Comparison of ENCODE assay signal across 21 mouse cellular contexts in the genomic region with DNA sequence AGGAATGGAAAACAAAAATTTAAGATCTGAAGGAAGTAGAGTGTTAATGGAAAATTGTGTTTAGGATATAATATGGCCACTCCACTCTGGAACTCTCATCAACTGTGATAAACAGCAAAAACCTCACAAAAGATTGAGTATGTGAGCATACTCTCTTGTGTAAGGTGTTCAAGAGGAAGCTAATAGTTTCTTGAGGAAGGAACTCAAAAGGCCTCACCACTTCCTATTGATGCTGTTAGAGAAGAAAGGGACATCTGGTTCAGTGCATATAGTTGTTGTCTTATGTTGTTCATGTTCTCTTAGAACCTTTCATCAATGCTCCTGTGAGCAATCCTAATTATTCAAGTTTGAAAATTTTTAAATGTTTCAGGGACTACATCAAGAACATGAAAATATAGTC. TPM values are rescaled to one million over a fixed set of nuclear protein-coding genes. Genes with fewer than 3 reads are reported as not detected.
DNase-seq lines count a peak whose midpoint lies in the region; ATAC-seq lines count a peak whose summit lies in the region.
"Had no signal": no experiment of that assay in that cellular context is flagged by ENCODE, and none has a peak within 500 bp of the region (broad histone marks: within the 10 kb centered on the region; RNA-seq: fewer than 3 reads in every experiment).

No protein-coding gene starts in this region.

- H3K27ac ChIP-seq in midbrain, embryonic 15.5 days: no peak overlapping the region
- H3K27ac ChIP-seq in forebrain, embryonic 12.5 days: no peak overlapping the region
- H3K27ac ChIP-seq: embryonic facial prominence, embryonic 12.5 days; hindbrain, embryonic 13.5 days; hindbrain, postnatal 0 days had no signal

- peak; percentile 18 for DNase-seq in CD4-positive helper T cell, adult 2 months (ENCODE audit: low read depth, low spot score)
- peak; percentile 44 for DNase-seq in naive thymus-derived CD4-positive, alpha-beta T cell, adult 2 months (ENCODE audit: low read depth)
- no peak for DNase-seq in left cerebral cortex, adult 18-20 months (ENCODE audit: low spot score in 2 of 2)
- DNase-seq: adrenal gland, adult 8-10 months; adrenal gland, postnatal 36 days; B cell, adult 2 months; cerebellum, adult 2 months; cerebellum, postnatal 10 days; gastrocnemius, postnatal 14 days; heart, postnatal 10 days had no signal

- no peaks in the 10 kb centered on the region for H3K27me3 ChIP-seq in midbrain, embryonic 15.5 days (replicated peaks)
- H3K27me3 ChIP-seq in forebrain, embryonic 12.5 days: no peaks in the 10 kb centered on the region
- H3K27me3 ChIP-seq: embryonic facial prominence, embryonic 12.5 days; hindbrain, embryonic 13.5 days had no signal

- H3K4me1 ChIP-seq in midbrain, embryonic 15.5 days: no peaks in the 10 kb centered on the region
- H3K4me1 ChIP-seq in forebrain, embryonic 12.5 days: no peaks in the 10 kb centered on the region
- H3K4me1 ChIP-seq: embryonic facial prominence, embryonic 12.5 days; hindbrain, embryonic 13.5 days had no signal

- H3K4me3 ChIP-seq in midbrain, embryonic 15.5 days: no peak overlapping the region
- H3K4me3 ChIP-seq in forebrain, embryonic 12.5 days (replicated peaks): no peak overlapping the region
- H3K4me3 ChIP-seq: embryonic facial prominence, embryonic 12.5 days; hindbrain, embryonic 13.5 days had no signal

- no peaks in the 10 kb centered on the region for H3K36me3 ChIP-seq in midbrain, embryonic 15.5 days (replicated peaks)
- no peaks in the 10 kb centered on the region for H3K36me3 ChIP-seq in forebrain, embryonic 12.5 days (replicated peaks)
- H3K36me3 ChIP-seq: embryonic facial prominence, embryonic 12.5 days; hindbrain, embryonic 13.5 days had no signal

- H3K4me2 ChIP-seq in midbrain, embryonic 15.5 days: no peak overlapping the region
- H3K4me2 ChIP-seq in forebrain, embryonic 12.5 days: no peak overlapping the region
- H3K4me2 ChIP-seq: embryonic facial prominence, embryonic 12.5 days; hindbrain, embryonic 13.5 days had no signal

- no peak overlapping the region for H3K9ac ChIP-seq in midbrain, embryonic 15.5 days
- H3K9ac ChIP-seq in forebrain, embryonic 12.5 days: no peak overlapping the region
- H3K9ac ChIP-seq: embryonic facial prominence, embryonic 12.5 days; hindbrain, embryonic 13.5 days had no signal

- H3K9me3 ChIP-seq in midbrain, embryonic 15.5 days: no peaks in the 10 kb centered on the region
- no peaks in the 10 kb centered on the region for H3K9me3 ChIP-seq in forebrain, embryonic 12.5 days
- H3K9me3 ChIP-seq: embryonic facial prominence, embryonic 12.5 days; hindbrain, embryonic 13.5 days had no signal

- ATAC-seq in CD4-positive, CD25-positive, alpha-beta regulatory T cell, adult 4 months: peak; percentile 68
- peak; percentile 72 for ATAC-seq in inflammation-experienced regulatory T-cells, adult 6 months
- no peak for ATAC-seq in frontal cortex, adult (ENCODE audit: low TSS enrichment)
- ATAC-seq in midbrain, embryonic 15.5 days (replicated peaks): no peak
- no peak for ATAC-seq in forebrain, embryonic 12.5 days (ENCODE audit: low FRiP score)
- ATAC-seq: forebrain, embryonic 16.5 days; hindbrain, postnatal 0 days had no signal

RNA-seq across cellular contexts. Expression of gene Gpr174, which starts 21.0 kb away (rescaled TPM):
- 10 to 100 TPM; 87.1 to 91.7 TPM for polyA plus RNA-seq in CD4-positive, CD25-positive, alpha-beta regulatory T cell, adult 4 months (2017; shearing (Covaris generic))
- 10 to 100 TPM; 73.9 to 90.6 (median 83.9) TPM for polyA plus RNA-seq in inflammation-experienced regulatory T-cells, adult 6 months (2017; shearing (Covaris generic))
- 0.14 TPM in 1 of 2 replicates, not detected in the other for polyA plus RNA-seq in midbrain, embryonic 15.5 days (2015; fragmentation: Nextera tagmentation; extraction: Ambion mirVana)
- not detected in 2 replicates for polyA plus RNA-seq in forebrain, embryonic 12.5 days (2016; fragmentation: Nextera tagmentation; extraction: Ambion mirVana)
- total RNA-seq in left cerebral cortex, adult 18-20 months (2021): not detected
- total RNA-seq: adrenal gland, postnatal 36 days; gastrocnemius, adult 18-20 months; gastrocnemius, postnatal 14 days; hindbrain, postnatal 0 days had no signal
- polyA plus RNA-seq: cerebellum, adult 2 months; forebrain, embryonic 11.5 days; hindbrain, embryonic 13.5 days had no signal

Comparison
In these comparisons a context has a peak if more than half of its experiments do, and no peak if none do; other contexts are left out.
1. DNase-seq: peak in CD4-positive helper T cell, adult 2 months (single experiment) and naive thymus-derived CD4-positive, alpha-beta T cell, adult 2 months (single experiment); none in left cerebral cortex, adult 18-20 months (0 of 2).
2. ATAC-seq: peak in CD4-positive, CD25-positive, alpha-beta regulatory T cell, adult 4 months (single experiment) and inflammation-experienced regulatory T-cells, adult 6 months (single experiment); none in frontal cortex, adult (single experiment), midbrain, embryonic 15.5 days (single experiment) and forebrain, embryonic 12.5 days (single experiment).
3. RNA of gene Gpr174, which starts 21.0 kb away (polyA plus RNA-seq): 87.1 to 91.7 TPM in CD4-positive, CD25-positive, alpha-beta regulatory T cell, adult 4 months and 73.9 to 90.6 TPM in inflammation-experienced regulatory T-cells, adult 6 months; 0.14 TPM in midbrain, embryonic 15.5 days and not detected in forebrain, embryonic 12.5 days; every median in the first group is over 10 times any median in the second.